Mouse (Mus musculus) brain, embryonic 14.5 days (tissue): ENCODE measurements at regions not wholly inside any gene's neighbourhood (a gene's known extent, or its start where the extent isn't known, plus 50 kb on each side); places are given as distances from the start of the nearest gene placed in this dataset.

Experiments
- CTCF ChIP-seq: fragments of 200-500 bp; IDR thresholded peaks from 2 replicates; pipeline ENCODE4 v1.5.1; 2012; ENCODE audit warnings: inconsistent platforms, mild to moderate bottlenecking, moderate library complexity, borderline replicate concordance; ENCODE audit not compliant: insufficient read depth, insufficient read length; ENCODE audit errors: extremely low read depth
- POLR2A ChIP-seq: fragments of 200-500 bp; IDR thresholded peaks from 2 replicates; pipeline ENCODE4 v1.6.1; 2012; ENCODE audit warnings: mild to moderate bottlenecking, inconsistent platforms, borderline replicate concordance; ENCODE audit not compliant: poor library complexity, insufficient read depth, insufficient read length, severe bottlenecking; ENCODE audit errors: extremely low read depth

- no peak for TF ChIP-seq CTCF
- TF ChIP-seq POLR2A: no peak
Measured at GRCm38 (mm10) chr1:94203281-94203680, 150.9 kb upstream of the Pdcd1 start.
